Mouse (Mus musculus) spleen, postnatal 36 days (tissue): Measurements from ENCODE around the gene Hist1h3d.
"Not testable (repeated sequence)": the region's sequence is repeated elsewhere in the genome, so short reads cannot be mapped to it uniquely, and the experiment has no call there.

Source experiments
- DNase-seq, 2 experiments: peaks; one replicate each; pipeline ENCODE4 v3.0.0; 2022; ENCODE audit warnings: low spot score in 2 of 2, mixed read lengths in 1 of 2

The Hist1h3d gene

GRCm38 (mm10) chr13:23564482-23564881 lies 11.1 kb upstream of the Hist1h3d start:
- no peak for DNase-seq

GRCm38 (mm10) chr13:23570261-23571021 lies 5.1 kb upstream of the Hist1h3d start:
- not testable (repeated sequence) for DNase-seq

- DNase-seq, result peak; percentile 80 to 88
Observed at GRCm38 (mm10) chr13:23571022-23571503, 4.5 kb upstream of the Hist1h3d start, which contains the start of the genes Hist1h2ae and Hist1h2bg. Gene Hist1h2ae (minus strand): TSS chr13:23571220. Gene Hist1h2bg (plus strand): TSS chr13:23571396.

- not testable (repeated sequence) for DNase-seq
Observed at GRCm38 (mm10) chr13:23571504-23572217, 3.9 kb upstream of the Hist1h3d start.

- DNase-seq, result no peak
Observed at GRCm38 (mm10) chr13:23572218-23573033, 3.1 kb upstream of the Hist1h3d start.

- DNase-seq, result not testable (repeated sequence)
Observed at GRCm38 (mm10) chr13:23573034-23573897, 2.3 kb upstream of the Hist1h3d start.

GRCm38 (mm10) chr13:23573898-23574524 lies 1.6 kb upstream of the Hist1h3d start, which contains the start of the genes Hist1h2bf and Hist1h2ad:
Gene Hist1h2bf (minus strand): TSS chr13:23574196.
Gene Hist1h2ad (plus strand): TSS chr13:23574381.
- peak; percentile 94 to 97 for DNase-seq

GRCm38 (mm10) chr13:23574546-23575170 lies 905 bp upstream of the Hist1h3d start:
- DNase-seq, result not testable (repeated sequence)

GRCm38 (mm10) chr13:23575864-23576313 lies 326 bp downstream of the Hist1h3d start:
- DNase-seq, result not testable (repeated sequence)

GRCm38 (mm10) chr13:23576351-23576881 lies 853 bp downstream of the Hist1h3d start:
- DNase-seq, result no peak

- DNase-seq, result no peak
Observed at GRCm38 (mm10) chr13:23576906-23577639, 1.5 kb downstream of the Hist1h3d start.

GRCm38 (mm10) chr13:23577835-23578234 lies 2.3 kb downstream of the Hist1h3d start:
- DNase-seq, result no peak

- peak; percentile 95 to 98 for DNase-seq
Observed at GRCm38 (mm10) chr13:23581408-23582218, 6.0 kb downstream of the Hist1h3d start, which contains the start of gene Hist1h4d. Gene Hist1h4d (plus strand): TSS chr13:23581598.

- DNase-seq, result no peak
Observed at GRCm38 (mm10) chr13:23582219-23583056, 6.9 kb downstream of the Hist1h3d start.

- no peak for DNase-seq
Observed at GRCm38 (mm10) chr13:23583387-23584068, 8.0 kb downstream of the Hist1h3d start.

GRCm38 (mm10) chr13:23584331-23584730 lies 8.8 kb downstream of the Hist1h3d start:
- DNase-seq, result no peak
